Mouse (Mus musculus) layer of hippocampus, adult 2 months (tissue): ENCODE data around the gene Tnik. TPM values are rescaled to one million over a fixed set of nuclear protein-coding genes. Genes with fewer than 3 reads are reported as not detected.

ENCODE experiments used
- DNase-seq, 2 experiments: peaks; one replicate each; pipeline ENCODE4 v3.0.0; 2022; ENCODE audit warnings: low spot score in 2 of 2
- H3K27ac ChIP-seq: fragments of 200-600 bp; 2 replicates; pipeline ENCODE4 v1.8.1; 2022
- H3K4me3 ChIP-seq: fragments of 200-600 bp; 2 replicates; pipeline ENCODE4 v1.8.1; 2022; ENCODE audit warnings: mild to moderate bottlenecking
- CTCF ChIP-seq: fragments of 200-600 bp; conservative IDR thresholded peaks from 2 replicates; pipeline ENCODE4 v1.8.1; 2022; ENCODE audit warnings: antibody characterized with exemption, mild to moderate bottlenecking, moderate library complexity
- total RNA-seq, 2 experiments: library from RNA; stranded (reverse); gene quantifications; 2 replicates each; pipeline ENCODE4 v1.2.3; 2021

The Tnik gene
- total RNA-seq, 2 experiments from 2014 or later: 220 to 223 TPM

GRCm38 (mm10) chr3:28441545-28441944 lies 178.5 kb downstream of the Tnik start:
- DNase-seq: peak; percentile 29 to 35
- Histone ChIP-seq H3K27ac (peak overlapping the region; percentile 39; the same call in 1 of the 2 replicates), H3K4me3 (no peak overlapping the region)
- TF ChIP-seq CTCF: no peak

- TF ChIP-seq CTCF: no peak
- Histone ChIP-seq H3K4me3 (no peak overlapping the region), H3K27ac (0 out of 2 replicates have a peak overlapping the region, but pooled peaks have one; percentile 39)
- DNase-seq: no peak
These were observed 179.1 kb downstream of the Tnik start for GRCm38 (mm10) chr3:28442116-28442515.

GRCm38 (mm10) chr3:28447950-28448349 lies 184.9 kb downstream of the Tnik start:
- no peak overlapping the region for H3K27ac ChIP-seq
- no peak for DNase-seq
- no peak for TF ChIP-seq CTCF
- no peak overlapping the region for H3K4me3 ChIP-seq

GRCm38 (mm10) chr3:28453458-28453857 lies 190.4 kb downstream of the Tnik start:
- Histone ChIP-seq H3K27ac (no peak overlapping the region), H3K4me3 (no peak overlapping the region)
- no peak for TF ChIP-seq CTCF
- no peak for DNase-seq

GRCm38 (mm10) chr3:28456842-28457241 lies 193.8 kb downstream of the Tnik start:
- Histone ChIP-seq H3K4me3 (no peak overlapping the region), H3K27ac (peak overlapping the region; percentile 46; the same call in 1 of the 2 replicates)
- TF ChIP-seq CTCF: no peak
- no peak for DNase-seq

- no peak for TF ChIP-seq CTCF
- no peak for DNase-seq
These were observed 194.5 kb downstream of the Tnik start for GRCm38 (mm10) chr3:28457517-28457916.

GRCm38 (mm10) chr3:28466688-28467087 lies 203.7 kb downstream of the Tnik start:
- DNase-seq: no peak
- no peak for TF ChIP-seq CTCF
- H3K4me3 ChIP-seq: no peak overlapping the region
- H3K27ac ChIP-seq: peak overlapping the region; percentile 75

More at GRCm38 (mm10) chr3:28457517-28457916, 194.5 kb downstream of the Tnik start:
- peak overlapping the region; percentile 21; the same call in 1 of the 2 replicates for H3K27ac ChIP-seq
- H3K4me3 ChIP-seq: no peak overlapping the region

- Histone ChIP-seq H3K27ac (peak overlapping the region; percentile 75), H3K4me3 (no peak overlapping the region)
- peak; percentile 30 to 66 for DNase-seq
- no peak for TF ChIP-seq CTCF
These were observed 204.2 kb downstream of the Tnik start for GRCm38 (mm10) chr3:28467148-28467754.

- TF ChIP-seq CTCF: no peak
- Histone ChIP-seq H3K4me3 (no peak overlapping the region), H3K27ac (peak overlapping the region; percentile 75)
- DNase-seq: no peak
These were observed 204.9 kb downstream of the Tnik start for GRCm38 (mm10) chr3:28467871-28468285.

GRCm38 (mm10) chr3:28473439-28473838 lies 210.4 kb downstream of the Tnik start:
- DNase-seq: no peak
- no peak for TF ChIP-seq CTCF
- H3K4me3 ChIP-seq: no peak overlapping the region
- H3K27ac ChIP-seq: 0 out of 2 replicates have a peak overlapping the region, but pooled peaks have one; percentile 1

- no peak for TF ChIP-seq CTCF
These were observed 214.4 kb downstream of the Tnik start for GRCm38 (mm10) chr3:28477373-28477772.

GRCm38 (mm10) chr3:28485716-28486115 lies 222.7 kb downstream of the Tnik start:
- H3K27ac ChIP-seq: peak overlapping the region; percentile 3; the same call in 1 of the 2 replicates
- TF ChIP-seq CTCF: no peak
- H3K4me3 ChIP-seq: no peak overlapping the region
- DNase-seq: no peak

More at GRCm38 (mm10) chr3:28477373-28477772, 214.4 kb downstream of the Tnik start:
- no peak overlapping the region for H3K4me3 ChIP-seq
- DNase-seq: no peak
- no peak overlapping the region for H3K27ac ChIP-seq

- no peak for DNase-seq
- H3K27ac ChIP-seq: peak overlapping the region; percentile 48
- no peak overlapping the region for H3K4me3 ChIP-seq
- TF ChIP-seq CTCF: no peak
These were observed 224.4 kb downstream of the Tnik start for GRCm38 (mm10) chr3:28487418-28487817.
